Mouse (Mus musculus) cerebral cortex, adult 2 months (tissue): ENCODE measurements around the gene Negr1.

Experiments used
- WGBS: fragments of 180-500 bp; shearing (Covaris S2); methylation state at CpG from one replicate; pipeline ENCODE4 v1.1.7; 2018; 5-methylcytosine and 5-hydroxymethylcytosine counted together

Negr1 gene

DNA sequence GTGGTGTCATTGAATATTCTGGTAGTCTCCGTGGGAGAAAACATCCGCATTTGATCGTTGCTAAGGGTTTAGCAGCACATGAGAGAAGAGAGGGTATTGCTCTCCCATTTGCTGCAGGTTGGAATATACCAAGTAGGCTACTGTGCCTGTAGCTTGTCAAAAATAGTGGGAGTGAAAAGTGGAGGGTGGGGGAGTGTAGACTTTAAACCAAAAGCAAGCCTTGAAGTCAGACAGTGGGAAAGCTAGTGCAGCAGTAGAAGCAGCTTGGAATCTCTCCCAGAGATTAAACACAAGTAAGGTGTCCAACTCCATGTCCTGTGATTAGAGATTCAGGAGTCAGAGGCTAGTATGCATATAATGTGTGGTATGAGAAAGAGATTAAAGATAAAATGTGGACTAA is 248.2 kb downstream of the Negr1 start:
- 52% methylated on average over 3 of the region's 3 CpGs for WGBS

GRCm38 (mm10) chr3:156817452-156817851 is 255.9 kb downstream of the Negr1 start:
- WGBS, result 77% methylated on average over 6 of the region's 6 CpGs

DNA sequence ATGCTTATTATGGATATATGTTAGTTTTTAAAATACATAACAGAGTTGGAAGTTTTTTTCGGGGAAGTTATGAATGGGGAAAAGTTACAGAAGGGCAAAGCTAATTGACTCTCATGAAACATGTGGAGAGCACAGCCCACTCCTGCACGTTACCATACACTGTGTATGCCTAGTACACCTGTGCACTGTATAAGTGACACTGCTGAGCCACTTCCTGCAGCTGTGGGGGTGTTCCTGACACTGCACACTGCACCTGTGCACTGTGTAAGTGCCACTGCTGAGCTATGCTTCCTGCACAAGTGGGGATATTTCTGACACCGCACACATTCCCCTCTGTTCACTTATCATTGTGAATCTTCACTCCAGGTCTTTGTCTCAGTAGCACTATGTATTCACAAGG is 261.4 kb downstream of the Negr1 start:
- WGBS, result 71% methylated on average over 3 of the region's 3 CpGs

DNA sequence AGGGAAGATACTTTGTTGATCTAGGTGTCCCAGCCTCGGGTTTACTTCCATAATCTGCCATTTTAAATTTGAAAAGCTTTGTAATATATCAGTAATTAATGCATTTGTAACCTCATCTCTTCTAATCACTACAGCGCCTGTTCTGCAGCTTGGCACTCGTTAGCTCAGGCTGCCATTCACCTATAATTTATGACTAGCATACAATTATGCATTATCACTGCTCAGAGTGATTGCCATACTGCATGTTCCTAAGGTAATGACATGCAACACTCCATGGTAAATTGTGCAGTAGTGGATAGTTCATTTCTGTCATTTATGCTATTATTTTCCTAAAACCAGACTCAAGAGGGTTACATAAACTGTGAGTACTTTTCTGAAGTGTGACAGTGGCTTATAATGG is 272.3 kb downstream of the Negr1 start:
- 59% methylated on average over 3 of the region's 3 CpGs for WGBS

DNA sequence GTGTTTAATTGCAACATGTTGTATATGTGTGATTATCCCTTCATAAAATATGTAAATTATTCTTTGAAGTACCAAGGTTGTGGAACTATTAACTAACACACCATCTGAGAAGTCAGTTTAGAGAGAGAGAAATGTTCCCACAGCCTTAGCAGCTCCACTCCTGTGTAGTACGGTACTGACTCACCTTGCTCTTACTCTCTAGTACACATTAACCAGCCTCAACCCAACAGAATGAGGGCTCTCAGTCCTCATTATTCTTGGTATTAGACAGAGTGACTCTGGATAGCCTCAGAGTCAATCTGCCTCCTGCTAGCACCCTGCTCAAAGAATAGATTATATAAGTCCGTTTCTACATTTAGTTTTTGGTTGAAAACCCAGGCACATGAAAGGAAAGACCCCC is 277.0 kb downstream of the Negr1 start:
- 78% methylated on average over 2 of the region's 2 CpGs for WGBS

GRCm38 (mm10) chr3:156848385-156848784 is 286.8 kb downstream of the Negr1 start:
- 74% methylated on average over 2 of the region's 2 CpGs for WGBS

DNA sequence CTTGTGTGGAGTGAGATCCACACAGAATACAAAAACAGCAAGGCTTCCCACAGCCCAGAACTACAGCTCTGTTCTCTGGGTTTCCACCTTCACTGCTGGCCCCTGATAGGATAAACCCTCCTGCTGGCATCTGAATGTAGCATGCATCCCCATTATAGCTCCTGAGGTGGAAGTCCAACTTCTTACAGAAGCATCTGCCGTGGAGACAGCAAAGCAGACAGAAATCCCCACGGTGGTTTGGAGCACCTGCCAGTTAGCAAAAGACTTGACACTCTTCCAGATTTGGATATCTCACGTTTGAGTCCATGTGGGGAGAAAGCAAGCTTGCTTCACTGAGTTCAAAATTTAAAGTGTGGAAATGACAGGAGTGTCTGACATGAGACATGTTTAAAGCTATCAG is 290.3 kb downstream of the Negr1 start:
- 30% methylated on average over 3 of the region's 3 CpGs for WGBS

- WGBS, result 63% methylated on average over 3 of the region's 3 CpGs
These were observed 308.8 kb downstream of the Negr1 start for GRCm38 (mm10) chr3:156870239-156870921.

- 37% methylated on average over 2 of the region's 2 CpGs for WGBS
These were observed 309.3 kb downstream of the Negr1 start for GRCm38 (mm10) chr3:156870922-156871257.

GRCm38 (mm10) chr3:156871641-156872196 is 310.1 kb downstream of the Negr1 start:
- WGBS, result 95% methylated on average over 6 of the region's 6 CpGs

GRCm38 (mm10) chr3:156876551-156876950 is 315.0 kb downstream of the Negr1 start:
- 46% methylated on average over 1 of the region's 1 CpGs for WGBS

GRCm38 (mm10) chr3:156882129-156882528 is 320.5 kb downstream of the Negr1 start:
- WGBS, result 84% methylated on average over 3 of the region's 3 CpGs

- WGBS, result 91% methylated on average over 1 of the region's 1 CpGs
These were observed 322.3 kb downstream of the Negr1 start for GRCm38 (mm10) chr3:156883873-156884272.

DNA sequence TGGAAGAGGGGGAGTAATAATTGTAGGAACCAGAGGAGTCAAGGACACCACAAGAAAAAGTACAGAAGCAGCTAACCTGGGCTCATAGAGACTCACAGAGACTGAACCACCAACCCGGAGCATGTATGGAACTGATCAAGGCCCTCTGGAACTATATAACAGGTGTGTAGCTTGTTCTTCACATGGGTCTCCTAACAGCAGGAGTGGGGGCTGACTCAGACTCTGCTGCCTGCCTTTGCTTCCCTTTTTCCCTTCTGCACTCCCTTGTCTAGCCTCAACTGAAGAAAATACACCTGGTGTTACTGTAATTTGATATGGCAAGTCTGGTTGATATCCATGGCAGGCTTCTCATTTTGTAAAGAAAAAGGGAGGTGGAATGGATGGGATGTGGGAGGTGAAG is 324.1 kb downstream of the Negr1 start:
- WGBS, result 93% methylated on average over 1 of the region's 1 CpGs

DNA sequence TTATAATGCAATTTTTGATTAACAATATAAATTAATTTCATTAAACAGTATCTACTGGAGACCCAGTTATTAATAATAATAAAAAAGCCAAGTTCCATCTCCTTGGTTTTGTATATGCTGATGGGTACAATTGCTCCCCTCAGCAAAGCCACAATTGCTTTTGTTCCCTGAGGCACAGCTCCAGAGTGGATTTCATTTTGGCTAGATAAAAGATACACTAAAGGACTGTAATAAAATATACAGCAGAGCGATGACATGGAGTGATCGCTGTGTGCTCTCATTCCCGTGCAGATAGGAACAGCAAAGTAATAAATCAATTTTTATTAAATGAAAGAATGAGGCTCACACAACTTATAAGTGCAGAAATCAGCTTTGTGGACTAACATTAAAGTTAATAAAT is 325.3 kb downstream of the Negr1 start:
- 90% methylated on average over 3 of the region's 3 CpGs for WGBS

DNA sequence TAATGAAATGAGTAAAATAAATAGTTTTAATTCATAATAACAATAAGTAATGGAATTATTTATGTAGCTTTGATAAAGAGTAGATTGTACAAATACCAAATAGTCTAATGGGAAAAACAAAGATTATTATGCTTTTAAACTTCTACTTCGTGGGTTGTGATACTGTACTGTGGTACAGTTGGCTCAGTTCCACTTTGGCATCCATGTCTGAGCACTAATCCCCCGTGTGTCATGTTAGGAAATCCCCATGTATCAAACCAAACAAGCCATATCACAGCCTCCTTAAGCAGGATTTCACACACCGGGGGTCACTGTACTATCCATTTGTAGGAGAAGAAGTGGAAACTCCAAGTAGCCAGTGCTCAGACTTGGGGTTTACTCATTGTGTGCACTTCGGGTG is 329.4 kb downstream of the Negr1 start:
- WGBS, result 63% methylated on average over 4 of the region's 4 CpGs

DNA sequence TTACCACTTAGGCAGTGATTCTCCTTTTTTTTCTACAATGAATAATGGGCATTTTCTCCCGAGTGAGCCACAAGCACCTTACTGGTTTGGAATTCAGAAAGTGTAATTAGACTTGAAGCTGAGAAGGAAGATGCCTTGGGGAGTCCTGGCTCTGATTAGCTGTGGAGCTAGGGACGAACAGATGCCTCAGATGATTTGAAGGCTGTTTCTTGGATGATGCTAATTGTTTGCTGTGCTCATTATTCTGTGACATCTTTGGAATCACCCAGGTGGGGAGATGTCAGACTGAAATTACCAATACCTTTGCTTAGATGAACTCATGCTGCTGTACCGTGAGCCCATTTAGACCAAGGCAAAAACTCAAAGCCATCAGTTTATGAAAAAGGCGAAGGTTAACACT is 333.7 kb downstream of the Negr1 start:
- WGBS, result 68% methylated on average over 4 of the region's 4 CpGs

- WGBS, result 84% methylated on average over 4 of the region's 4 CpGs
These were observed 334.5 kb downstream of the Negr1 start for GRCm38 (mm10) chr3:156896106-156896505.

- WGBS, result 74% methylated on average over 1 of the region's 1 CpGs
These were observed 335.0 kb downstream of the Negr1 start for GRCm38 (mm10) chr3:156896552-156896951.

- WGBS, result 88% methylated on average over 3 of the region's 3 CpGs
These were observed 339.5 kb downstream of the Negr1 start for GRCm38 (mm10) chr3:156901140-156901539.

- WGBS, result 39% methylated on average over 9 of the region's 9 CpGs
These were observed 342.5 kb downstream of the Negr1 start for GRCm38 (mm10) chr3:156903925-156904576.

DNA sequence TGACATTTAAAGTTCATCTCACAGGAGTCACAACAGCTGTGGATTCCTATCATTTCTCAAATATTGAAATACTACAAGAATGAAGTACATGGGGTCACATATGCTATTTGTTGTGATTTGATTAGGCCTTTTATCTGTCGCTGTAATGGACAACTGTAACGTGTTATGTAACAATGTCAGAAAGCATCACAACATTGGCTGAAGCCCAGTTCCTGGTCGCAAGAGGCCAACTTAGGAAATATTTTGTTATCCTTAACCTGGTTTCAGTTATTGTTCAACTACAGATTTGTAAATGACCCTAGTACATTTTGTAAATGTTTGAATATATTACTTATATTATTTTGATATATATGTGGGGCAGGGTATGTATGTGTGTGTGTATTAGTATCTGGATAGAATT is 351.2 kb downstream of the Negr1 start:
- 82% methylated on average over 3 of the region's 3 CpGs for WGBS

DNA sequence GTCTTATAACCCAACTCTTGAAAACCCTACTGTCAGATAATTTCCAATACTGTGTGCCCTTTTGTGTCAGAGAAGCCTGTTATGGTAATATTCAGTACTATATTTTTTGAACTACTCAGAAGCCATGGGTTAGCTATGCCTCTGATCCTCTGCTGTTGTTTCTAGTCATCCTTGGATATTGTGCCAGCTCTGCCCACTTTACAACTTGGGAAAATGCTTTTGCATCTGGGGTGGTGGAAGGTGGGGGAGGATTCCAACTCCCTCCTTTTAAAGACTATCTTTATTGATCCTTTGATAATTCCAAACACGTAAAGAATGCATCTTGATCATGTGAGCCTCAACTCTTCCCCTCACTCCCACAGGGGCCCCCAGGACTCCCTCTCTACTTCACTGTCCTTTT is 361.6 kb downstream of the Negr1 start:
- 62% methylated on average over 1 of the region's 1 CpGs for WGBS
